Mouse (Mus musculus) limb, embryonic 14.5 days (tissue): ENCODE data around the gene Gm49661. TPM values are rescaled to one million over a fixed set of nuclear protein-coding genes. Genes with fewer than 3 reads are reported as not detected.

ENCODE experiments used
- ATAC-seq: fragments of 200-750 bp; cut with Nextera tagmentation; 2 replicates; pipeline ENCODE4 v1.8.0; 2017; ENCODE audit warnings: low read depth, moderate number of reproducible peaks, moderate TSS enrichment; ENCODE audit not compliant: low FRiP score
- DNase-seq: peaks from one replicate; pipeline ENCODE4 v3.0.0-alpha.2; 2015; ENCODE audit warnings: low spot score
- H3K27ac ChIP-seq: fragments of 300-500 bp; sonication (generic); replicated peaks from 2 replicates; pipeline ENCODE4 v1.5.1; 2014; ENCODE audit warnings: low read depth, mild to moderate bottlenecking, low read length, moderate library complexity, mixed read lengths
- H3K27me3 ChIP-seq: fragments of 300-500 bp; sonication (generic); 2 replicates; pipeline ENCODE4 v1.6.1; 2014; ENCODE audit warnings: low read length, mixed read lengths; ENCODE audit not compliant: control insufficient read depth, insufficient read depth
- H3K36me3 ChIP-seq: fragments of 300-500 bp; sonication (generic); 2 replicates; pipeline ENCODE4 v1.6.1; 2014; ENCODE audit warnings: mild to moderate bottlenecking, low read length, moderate library complexity, mixed read lengths; ENCODE audit not compliant: control insufficient read depth, insufficient read depth
- H3K4me1 ChIP-seq: fragments of 300-500 bp; sonication (generic); 2 replicates; pipeline ENCODE4 v1.6.1; 2014; ENCODE audit warnings: antibody characterized with exemption, low read length, mixed read lengths; ENCODE audit not compliant: control insufficient read depth, insufficient read depth
- H3K4me2 ChIP-seq: fragments of 300-500 bp; sonication (generic); replicated peaks from 2 replicates; pipeline ENCODE4 v1.6.1; 2014; ENCODE audit warnings: low read depth, mild to moderate bottlenecking, low read length, moderate library complexity; ENCODE audit not compliant: severe bottlenecking
- H3K4me3 ChIP-seq: fragments of 300-500 bp; sonication (generic); replicated peaks from 2 replicates; pipeline ENCODE4 v1.5.1; 2014; ENCODE audit warnings: low read length
- H3K9ac ChIP-seq: fragments of 300-500 bp; sonication (generic); 2 replicates; pipeline ENCODE4 v1.6.1; 2014; ENCODE audit warnings: mild to moderate bottlenecking, low read depth, low read length, moderate library complexity; ENCODE audit not compliant: severe bottlenecking
- H3K9me3 ChIP-seq: fragments of 300-500 bp; sonication (generic); 2 replicates; pipeline ENCODE4 v1.6.1; 2016; ENCODE audit warnings: low read length; ENCODE audit not compliant: control insufficient read depth
- POLR2A ChIP-seq: fragments of 200-500 bp; IDR thresholded peaks from 2 replicates; pipeline ENCODE4 v1.8.0; 2012; ENCODE audit warnings: inconsistent platforms, mild to moderate bottlenecking, moderate library complexity, borderline replicate concordance; ENCODE audit not compliant: insufficient read depth, insufficient read length; ENCODE audit errors: extremely low read depth
- WGBS: fragments of 180-500 bp; shearing (Covaris S2); extraction: QIAGEN DNeasy Blood & Tissue Kit; methylation state at CpG from one replicate; pipeline ENCODE4 v1.1.7; 2014; 5-methylcytosine and 5-hydroxymethylcytosine counted together
- polyA plus RNA-seq, 2 experiments: library from polyadenylated mRNA; depleted of rRNA in 1 of 2; stranded (reverse) in 1 of 2; unstranded in 1 of 2; fragments of >200 nt; fragmentation: Nextera tagmentation in 1 of 2; extraction: Ambion mirVana in 1 of 2; gene quantifications; 2 replicates each; pipeline versions ENCODE4 v1.2.1 to v1.2.3; 2012 to 2014

Gene Gm49661
- polyA plus RNA-seq, 2 experiments: not detected

GRCm38 (mm10) chr8:84986379-84986945 is 17.2 kb upstream of the Gm49661 start:
- Histone ChIP-seq H3K36me3 (no peaks in the 10 kb centered on the region), H3K4me3 (peak overlapping the region; percentile 37), H3K27ac (no peak overlapping the region; the same call in 1 of the 2 replicates), H3K27me3 (no peaks in the 10 kb centered on the region), H3K9ac (peak overlapping the region; percentile 42), H3K9me3 (no peaks in the 10 kb centered on the region), H3K4me1 (peaks cover 23% of the 10 kb centered on the region), H3K4me2 (peak overlapping the region; percentile 89)
- DNase-seq (no peak), ATAC-seq (no peak)
- 20% methylated on average over 8 of the region's 8 CpGs for WGBS
- no peak for TF ChIP-seq POLR2A

DNA sequence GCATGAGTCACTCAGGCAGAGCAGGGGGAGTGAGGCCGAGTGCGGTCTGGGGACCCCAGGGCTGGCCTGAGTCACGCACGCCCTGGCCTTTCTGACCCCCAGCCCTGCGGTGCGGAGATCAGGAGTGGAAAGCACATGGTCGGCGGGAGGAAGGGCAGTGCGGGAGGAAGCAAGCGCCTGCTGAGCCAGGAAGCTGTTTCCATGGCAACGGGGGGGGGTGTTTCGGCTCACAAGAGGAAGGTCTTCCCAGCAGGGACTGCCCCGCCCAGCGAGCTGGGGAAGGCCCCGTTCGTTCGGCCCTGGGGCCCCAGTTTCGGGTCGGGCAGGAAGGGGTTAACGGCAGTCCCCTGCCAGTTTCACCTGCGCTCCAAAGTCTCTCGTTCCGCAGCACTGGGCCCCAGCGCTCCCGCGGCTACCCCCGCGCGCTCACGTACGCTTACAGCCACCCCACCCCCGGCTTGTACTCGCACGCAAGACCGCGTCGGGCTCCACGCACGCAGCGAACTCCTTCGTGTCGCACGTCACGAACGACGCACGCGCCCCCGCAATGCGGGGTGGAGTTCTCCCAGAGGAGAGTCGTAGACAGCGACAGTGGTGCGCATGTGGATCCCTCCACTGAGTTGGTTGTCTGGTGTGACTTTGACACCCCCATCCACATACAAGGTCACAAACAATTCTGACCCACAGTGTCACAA is 16.6 kb upstream of the Gm49661 start:
- Histone ChIP-seq H3K4me1 (peaks cover 26% of the 10 kb centered on the region), H3K4me3 (peak overlapping the region; percentile 37), H3K9me3 (no peaks in the 10 kb centered on the region), H3K27me3 (no peaks in the 10 kb centered on the region), H3K27ac (peak overlapping the region; percentile 52; the same call in 1 of the 2 replicates), H3K36me3 (no peaks in the 10 kb centered on the region), H3K9ac (peak overlapping the region; percentile 42), H3K4me2 (peak overlapping the region; percentile 89)
- ATAC-seq: no peak
- no peak for TF ChIP-seq POLR2A
- 1% methylated on average over 52 of the region's 53 CpGs for WGBS
- DNase-seq: peak; percentile 74

DNA sequence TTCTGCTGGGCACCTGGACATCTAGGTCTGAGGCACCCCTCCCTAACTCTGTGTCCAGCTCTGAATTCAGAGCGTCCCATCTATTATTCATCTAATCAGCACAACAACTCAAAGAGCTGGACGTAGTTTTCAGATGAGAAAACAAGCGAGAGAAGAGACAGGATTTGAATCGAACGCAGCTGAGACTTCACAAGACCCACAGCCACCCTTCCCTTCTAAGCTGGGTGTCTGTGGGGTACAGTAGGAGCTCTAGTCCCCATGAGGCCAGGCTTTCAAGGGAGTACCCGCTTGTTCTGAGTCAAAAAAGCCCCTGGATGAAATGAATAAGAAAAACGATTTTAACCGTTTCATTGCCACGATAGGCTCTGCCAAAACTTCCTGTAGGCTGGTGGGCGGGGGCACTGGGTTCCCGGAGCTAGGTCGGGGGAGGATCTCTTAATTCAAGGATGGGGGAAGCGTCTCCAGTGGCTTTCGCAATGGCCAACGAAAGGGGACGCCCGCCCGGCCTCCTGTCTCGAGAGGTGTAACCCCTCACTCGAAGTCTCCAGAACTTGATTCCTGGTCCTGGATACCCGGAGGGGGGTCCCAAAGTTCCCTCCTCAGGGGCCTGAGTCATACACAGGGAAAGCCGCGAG is 15.9 kb upstream of the Gm49661 start:
- DNase-seq (no peak), ATAC-seq (no peak)
- peak overlapping the region; percentile 89 for H3K4me2 ChIP-seq
- no peaks in the 10 kb centered on the region for H3K36me3 ChIP-seq
- H3K27ac ChIP-seq: no peak overlapping the region
- WGBS: under 1% methylated on average over 23 of the region's 23 CpGs
- no peaks in the 10 kb centered on the region for H3K27me3 ChIP-seq
- H3K9me3 ChIP-seq: no peaks in the 10 kb centered on the region
- H3K9ac ChIP-seq: peak overlapping the region; percentile 42
- H3K4me1 ChIP-seq: peaks cover 29% of the 10 kb centered on the region
- peak overlapping the region; percentile 37 for H3K4me3 ChIP-seq
- TF ChIP-seq POLR2A: no peak

GRCm38 (mm10) chr8:84984294-84985048 is 15.2 kb upstream of the Gm49661 start:
- DNase-seq (no peak), ATAC-seq (no peak)
- no peak overlapping the region for H3K4me3 ChIP-seq
- no peak overlapping the region for H3K9ac ChIP-seq
- peaks cover 31% of the 10 kb centered on the region for H3K4me1 ChIP-seq
- peak overlapping the region; percentile 89 for H3K4me2 ChIP-seq
- H3K27me3 ChIP-seq: no peaks in the 10 kb centered on the region
- TF ChIP-seq POLR2A: no peak
- H3K9me3 ChIP-seq: no peaks in the 10 kb centered on the region
- no peak overlapping the region; the same call in 1 of the 2 replicates for H3K27ac ChIP-seq
- 10% methylated on average over 16 of the region's 16 CpGs for WGBS
- no peaks in the 10 kb centered on the region for H3K36me3 ChIP-seq

GRCm38 (mm10) chr8:84982499-84983011 is 13.3 kb upstream of the Gm49661 start:
- Histone ChIP-seq H3K4me1 (peaks cover 39% of the 10 kb centered on the region), H3K4me2 (no peak overlapping the region), H3K9ac (no peak overlapping the region), H3K36me3 (no peaks in the 10 kb centered on the region), H3K9me3 (no peaks in the 10 kb centered on the region), H3K4me3 (no peak overlapping the region), H3K27ac (no peak overlapping the region), H3K27me3 (peaks cover 5% of the 10 kb centered on the region)
- no peak for ATAC-seq
- no peak for DNase-seq
- 70% methylated on average over 3 of the region's 3 CpGs for WGBS
- TF ChIP-seq POLR2A: no peak
